Mouse (Mus musculus) stomach, postnatal 0 days (tissue): ENCODE data around the gene Gm10160. TPM values are rescaled to one million over a fixed set of nuclear protein-coding genes. Genes with fewer than 3 reads are reported as not detected.

Experiments
- ATAC-seq: fragments of 200-750 bp; cut with Nextera tagmentation; 2 replicates; pipeline ENCODE4 v1.8.0; 2017; ENCODE audit not compliant: low FRiP score, low TSS enrichment
- DNase-seq: peaks from one replicate; pipeline ENCODE4 v3.0.0-alpha.2; 2016; ENCODE audit warnings: low spot score
- H3K27ac ChIP-seq: fragments of 300-500 bp; sonication (generic); replicated peaks from 2 replicates; pipeline ENCODE4 v1.5.1; 2014; ENCODE audit warnings: mild to moderate bottlenecking, control low read depth
- H3K27me3 ChIP-seq: fragments of 300-500 bp; sonication (generic); 2 replicates; pipeline ENCODE4 v1.6.1; 2014; ENCODE audit warnings: low read length; ENCODE audit not compliant: control insufficient read depth, insufficient read depth
- H3K36me3 ChIP-seq: fragments of 300-500 bp; sonication (generic); 2 replicates; pipeline ENCODE4 v1.6.1; 2014; ENCODE audit warnings: low read length, mixed read lengths; ENCODE audit not compliant: control insufficient read depth, insufficient read depth
- H3K4me1 ChIP-seq: fragments of 300-500 bp; sonication (generic); replicated peaks from 2 replicates; pipeline ENCODE4 v1.6.1; 2014; ENCODE audit warnings: antibody characterized with exemption; ENCODE audit not compliant: control insufficient read depth, insufficient read depth
- H3K4me2 ChIP-seq: fragments of 300-500 bp; sonication (generic); replicated peaks from 2 replicates; pipeline ENCODE4 v1.6.1; 2014; ENCODE audit warnings: low read depth, mild to moderate bottlenecking, control low read depth, moderate library complexity
- H3K4me3 ChIP-seq: fragments of 300-500 bp; sonication (generic); 2 replicates; pipeline ENCODE4 v1.5.1; 2014; ENCODE audit warnings: low read depth, low read length, control low read depth
- H3K9ac ChIP-seq: fragments of 300-500 bp; sonication (generic); 2 replicates; pipeline ENCODE4 v1.6.1; 2014; ENCODE audit warnings: mild to moderate bottlenecking, low read length, control low read depth, mixed read lengths
- H3K9me3 ChIP-seq: fragments of 300-500 bp; sonication (generic); 2 replicates; pipeline ENCODE4 v1.6.1; 2016; ENCODE audit warnings: low read length; ENCODE audit not compliant: control insufficient read depth
- CTCF ChIP-seq: IDR thresholded peaks from 2 replicates; pipeline ENCODE4 v1.5.1; 2016; ENCODE audit warnings: antibody characterized with exemption, low read depth, mild to moderate bottlenecking, moderate library complexity
- EP300 ChIP-seq: optimal IDR thresholded peaks from 2 replicates; pipeline ENCODE3; 2016; ENCODE audit warnings: antibody characterized with exemption
- WGBS: fragments of 180-500 bp; shearing (Covaris S2); extraction: QIAGEN DNeasy Blood & Tissue Kit; methylation state at CpG from one replicate; pipeline ENCODE4 v1.1.7; 2014; 5-methylcytosine and 5-hydroxymethylcytosine counted together
- polyA plus RNA-seq: library from polyadenylated mRNA; unstranded; fragments of >200 nt; fragmentation: Nextera tagmentation; extraction: Ambion mirVana; gene quantifications from 2 replicates; pipeline ENCODE4 v1.2.1, GENCODE M21; 2015

Gene Gm10160
- polyA plus RNA-seq, 1 experiment from 2014 or later = not detected

GRCm38 (mm10) chr7:81868158-81868557, 12.6 kb upstream of the Gm10160 start:
- Histone ChIP-seq H3K9ac (no peak overlapping the region), H3K4me1 (no peaks in the 10 kb centered on the region), H3K4me2 (no peak overlapping the region), H3K36me3 (no peaks in the 10 kb centered on the region), H3K27me3 (no peaks in the 10 kb centered on the region), H3K27ac (no peak overlapping the region), H3K4me3 (no peak overlapping the region), H3K9me3 (no peaks in the 10 kb centered on the region)
- TF ChIP-seq EP300 (no peak), CTCF (peak; percentile 95)
- WGBS = 31% methylated on average over 6 of the region's 6 CpGs
- peak; percentile 68 for ATAC-seq
- peak; percentile 89 for DNase-seq

DNA sequence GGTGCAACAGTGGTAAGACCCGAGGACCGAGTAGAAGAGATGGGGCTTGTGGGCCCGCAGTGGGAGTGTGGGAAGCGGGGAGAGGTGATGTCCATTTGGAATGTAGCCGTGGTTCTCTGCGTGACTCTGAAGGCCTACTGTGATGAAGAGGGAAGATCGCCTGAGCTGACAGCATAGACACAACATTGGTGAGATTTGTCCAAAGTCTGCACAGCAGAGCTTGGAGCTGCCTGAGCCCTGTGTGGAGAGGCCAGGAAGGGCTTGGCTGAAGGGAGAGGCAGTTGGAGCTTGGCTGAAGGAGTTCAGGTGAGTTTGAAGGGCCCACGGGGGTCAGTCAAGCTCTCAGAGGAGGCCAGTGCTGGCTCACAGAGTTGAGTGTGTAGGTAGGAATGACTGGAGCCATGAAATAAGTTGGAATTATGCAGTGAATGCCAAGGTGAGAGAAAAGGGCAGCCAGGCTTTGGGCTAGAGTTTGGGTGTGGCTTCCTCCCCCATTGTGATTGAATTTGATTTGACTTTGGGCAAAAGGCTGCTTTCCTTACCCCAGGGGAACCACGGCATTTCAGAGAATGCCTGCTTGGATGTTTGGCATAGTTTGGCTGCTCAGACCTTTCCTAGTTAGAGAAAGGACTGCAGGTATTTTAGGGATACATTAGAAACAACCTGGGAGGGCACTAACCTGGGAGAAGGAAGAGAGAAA, 11.8 kb upstream of the Gm10160 start:
- WGBS = 77% methylated on average over 9 of the region's 9 CpGs
- H3K36me3 ChIP-seq = no peaks in the 10 kb centered on the region
- H3K4me1 ChIP-seq = no peaks in the 10 kb centered on the region
- no peak overlapping the region for H3K9ac ChIP-seq
- no peak overlapping the region for H3K4me3 ChIP-seq
- DNase-seq (peak; percentile 12), ATAC-seq (no peak)
- H3K27ac ChIP-seq = no peak overlapping the region
- no peaks in the 10 kb centered on the region for H3K9me3 ChIP-seq
- no peak overlapping the region for H3K4me2 ChIP-seq
- TF ChIP-seq EP300 = no peak
- TF ChIP-seq CTCF = no peak
- no peaks in the 10 kb centered on the region for H3K27me3 ChIP-seq

DNA sequence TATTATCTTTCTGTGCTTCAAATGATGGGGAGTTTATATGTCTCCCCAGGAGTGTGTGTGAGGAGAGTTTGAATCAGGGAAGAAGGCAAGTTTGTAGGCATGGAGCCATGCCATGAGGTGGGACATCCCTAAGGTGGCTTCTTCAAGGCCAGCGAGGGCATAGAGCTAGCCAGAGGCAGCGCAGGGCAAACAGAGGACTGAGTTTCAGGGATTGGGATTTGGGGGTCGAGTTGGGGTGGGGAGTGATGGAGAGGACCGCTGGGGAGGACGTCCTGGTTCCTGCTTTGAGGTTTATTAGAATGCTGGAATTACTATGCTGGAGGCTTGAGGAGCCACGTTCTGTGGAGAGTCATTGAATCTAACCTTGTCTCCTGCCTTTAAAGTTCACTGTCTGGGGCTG, 10.3 kb upstream of the Gm10160 start:
- ATAC-seq (no peak), DNase-seq (peak; percentile 6)
- Histone ChIP-seq H3K9me3 (no peaks in the 10 kb centered on the region), H3K4me2 (no peak overlapping the region), H3K27ac (no peak overlapping the region), H3K27me3 (no peaks in the 10 kb centered on the region), H3K4me3 (no peak overlapping the region), H3K36me3 (no peaks in the 10 kb centered on the region), H3K4me1 (no peaks in the 10 kb centered on the region), H3K9ac (no peak overlapping the region)
- TF ChIP-seq CTCF = no peak
- WGBS = 92% methylated on average over 6 of the region's 6 CpGs

- Histone ChIP-seq H3K4me3 (no peak overlapping the region), H3K4me1 (no peaks in the 10 kb centered on the region), H3K27ac (no peak overlapping the region), H3K9ac (no peak overlapping the region), H3K36me3 (no peaks in the 10 kb centered on the region), H3K4me2 (no peak overlapping the region), H3K9me3 (no peaks in the 10 kb centered on the region), H3K27me3 (no peaks in the 10 kb centered on the region)
- WGBS = 89% methylated on average over 6 of the region's 6 CpGs
- DNase-seq = no peak
- TF ChIP-seq EP300 (no peak), CTCF (no peak)
- ATAC-seq = no peak
Observed at GRCm38 (mm10) chr7:81864552-81864951, 9.0 kb upstream of the Gm10160 start.

DNA sequence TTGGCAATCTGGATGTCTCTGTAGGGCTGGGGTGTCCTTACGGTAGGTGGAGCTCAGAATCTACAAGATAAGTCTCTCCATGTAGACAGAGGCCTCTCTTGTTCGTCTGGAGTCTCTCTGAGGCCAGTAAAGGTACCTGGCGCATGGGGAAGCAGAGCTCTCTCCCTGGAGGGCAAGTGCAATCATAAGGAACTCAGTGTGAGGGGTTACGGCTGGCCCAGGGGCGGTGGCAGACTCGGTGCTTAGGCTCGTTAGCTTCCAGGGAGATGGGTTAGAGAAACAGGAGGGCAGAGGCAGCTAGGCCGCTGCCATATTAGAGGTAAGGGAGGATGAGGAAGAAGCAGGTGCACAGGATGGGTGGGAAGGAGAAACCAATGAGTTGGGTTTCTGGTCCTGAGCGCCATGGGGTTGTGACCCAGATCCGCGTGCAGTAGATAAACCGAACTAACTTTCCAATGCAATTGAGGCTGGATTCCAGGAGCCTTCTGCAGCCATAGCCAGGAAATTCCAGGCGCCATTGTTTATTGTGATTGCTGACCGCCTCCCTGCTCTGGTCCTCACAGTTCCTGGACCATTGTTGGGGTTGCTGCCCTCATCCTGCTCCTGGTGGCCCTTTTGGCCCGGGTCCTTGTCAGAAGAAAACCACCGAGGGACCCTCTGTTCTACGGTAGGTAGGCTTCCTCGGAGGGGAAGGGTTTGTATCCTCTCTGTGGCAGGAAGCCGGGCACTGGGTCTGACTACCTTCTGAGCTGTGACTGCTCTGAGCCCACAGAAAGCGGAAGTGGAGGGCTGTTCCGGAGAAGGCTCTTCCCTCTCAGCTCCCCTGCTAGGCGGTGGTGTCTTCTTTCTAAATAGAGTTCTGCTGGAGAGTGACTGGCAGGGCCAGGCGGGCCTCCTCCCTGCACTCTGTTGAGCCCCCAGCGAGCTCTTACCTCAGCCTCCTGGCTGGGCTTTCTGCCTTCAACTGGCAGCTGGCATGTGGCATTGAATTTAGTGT, 7.3 kb upstream of the Gm10160 start:
- Histone ChIP-seq H3K9me3 (no peaks in the 10 kb centered on the region), H3K4me2 (no peak overlapping the region), H3K27ac (no peak overlapping the region), H3K4me1 (no peaks in the 10 kb centered on the region), H3K36me3 (no peaks in the 10 kb centered on the region), H3K27me3 (no peaks in the 10 kb centered on the region), H3K9ac (no peak overlapping the region), H3K4me3 (no peak overlapping the region)
- DNase-seq (no peak), ATAC-seq (no peak)
- TF ChIP-seq EP300 (no peak), CTCF (no peak)
- WGBS = 74% methylated on average over 24 of the region's 24 CpGs

DNA sequence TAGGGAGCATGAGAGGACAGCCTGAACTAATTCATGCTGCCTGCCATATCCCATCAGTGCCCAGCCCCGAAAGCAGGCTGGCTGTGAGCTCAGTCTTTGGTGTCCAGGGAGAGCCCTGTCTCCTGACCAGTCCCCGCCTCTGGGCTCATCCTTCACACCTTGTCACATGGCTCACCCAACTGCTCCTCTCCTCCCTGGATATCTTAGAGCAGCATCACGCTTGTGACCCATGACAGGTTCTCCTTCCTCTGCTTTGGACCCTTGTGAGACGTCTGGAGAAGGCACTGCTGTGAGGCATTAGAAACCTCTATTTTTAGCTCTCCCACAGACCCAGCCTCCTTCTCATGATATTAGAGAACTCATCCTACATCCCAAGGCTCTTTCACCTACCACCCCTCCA, 6.3 kb upstream of the Gm10160 start:
- Histone ChIP-seq H3K4me2 (no peak overlapping the region), H3K4me1 (no peaks in the 10 kb centered on the region), H3K27ac (no peak overlapping the region), H3K4me3 (no peak overlapping the region), H3K9ac (no peak overlapping the region), H3K27me3 (no peaks in the 10 kb centered on the region), H3K36me3 (no peaks in the 10 kb centered on the region), H3K9me3 (no peaks in the 10 kb centered on the region)
- DNase-seq (no peak), ATAC-seq (no peak)
- TF ChIP-seq CTCF (no peak), EP300 (no peak)
- WGBS = 62% methylated on average over 4 of the region's 4 CpGs
